Mouse (Mus musculus): ENCODE data around the gene 4921536K21Rik. TPM values are rescaled to one million over a fixed set of nuclear protein-coding genes. Genes with fewer than 3 reads are reported as not detected.

4921536K21Rik gene
- polyA plus RNA-seq, 1 experiment from 2014 or later = 0.23 TPM

- H3K27ac ChIP-seq (ENCODE audit: low read length) = no peak overlapping the region
- TF ChIP-seq EP300 (IDR thresholded peaks at IDR 0.05) = no peak
- TF ChIP-seq CTCF (IDR thresholded peaks at IDR 0.05) = no peak
- no peaks in the 10 kb centered on the region for H3K36me3 ChIP-seq (ENCODE audit: insufficient read depth, low read length)
- H3K4me3 ChIP-seq (ENCODE audit: low read depth, low read length) = no peak overlapping the region
- H3K9me3 ChIP-seq (ENCODE audit: low read length) = no peaks in the 10 kb centered on the region
- H3K27me3 ChIP-seq (replicated peaks; ENCODE audit: insufficient read depth, low read length) = no peaks in the 10 kb centered on the region
- WGBS = 48% methylated on average over 5 of the region's 5 CpGs
- H3K4me1 ChIP-seq (ENCODE audit: insufficient read depth, low read depth, low read length) = no peaks in the 10 kb centered on the region
- H3K9ac ChIP-seq (replicated peaks; ENCODE audit: low read depth) = no peak overlapping the region
- no peak for DNase-seq (ENCODE audit: low spot score)
- no peak overlapping the region for H3K4me2 ChIP-seq (replicated peaks; ENCODE audit: low read depth, low read length)
- ATAC-seq = no peak
Measured at GRCm38 (mm10) chr11:3853481-3854034, 41.3 kb downstream of the 4921536K21Rik start.

GRCm38 (mm10) chr11:3853031-3853430 lies 41.9 kb downstream of the 4921536K21Rik start:
- Histone ChIP-seq H3K9ac (replicated peaks; ENCODE audit: low read depth) (no peak overlapping the region), H3K27ac (ENCODE audit: low read length) (no peak overlapping the region), H3K4me1 (ENCODE audit: insufficient read depth, low read depth, low read length) (no peaks in the 10 kb centered on the region), H3K4me2 (replicated peaks; ENCODE audit: low read depth, low read length) (no peak overlapping the region), H3K27me3 (replicated peaks; ENCODE audit: insufficient read depth, low read length) (no peaks in the 10 kb centered on the region), H3K9me3 (ENCODE audit: low read length) (no peaks in the 10 kb centered on the region), H3K36me3 (ENCODE audit: insufficient read depth, low read length) (no peaks in the 10 kb centered on the region), H3K4me3 (ENCODE audit: low read depth, low read length) (no peak overlapping the region)
- TF ChIP-seq CTCF (IDR thresholded peaks at IDR 0.05) (no peak), EP300 (IDR thresholded peaks at IDR 0.05) (no peak)
- WGBS = 96% methylated on average over 10 of the region's 10 CpGs
- no peak for DNase-seq (ENCODE audit: low spot score)
- ATAC-seq = no peak

GRCm38 (mm10) chr11:3851872-3852271 lies 43.0 kb downstream of the 4921536K21Rik start:
- TF ChIP-seq EP300 (IDR thresholded peaks at IDR 0.05) (no peak), CTCF (IDR thresholded peaks at IDR 0.05) (no peak)
- DNase-seq (ENCODE audit: low spot score) (no peak), ATAC-seq (no peak)
- H3K36me3 ChIP-seq (ENCODE audit: insufficient read depth, low read length) = no peaks in the 10 kb centered on the region
- no peak overlapping the region for H3K9ac ChIP-seq (replicated peaks; ENCODE audit: low read depth)
- H3K9me3 ChIP-seq (ENCODE audit: low read length) = no peaks in the 10 kb centered on the region
- 78% methylated on average over 4 of the region's 4 CpGs for WGBS
- H3K27ac ChIP-seq (ENCODE audit: low read length) = no peak overlapping the region
- no peak overlapping the region for H3K4me2 ChIP-seq (replicated peaks; ENCODE audit: low read depth, low read length)
- H3K4me1 ChIP-seq (ENCODE audit: insufficient read depth, low read depth, low read length) = no peaks in the 10 kb centered on the region
- H3K27me3 ChIP-seq (replicated peaks; ENCODE audit: insufficient read depth, low read length) = no peaks in the 10 kb centered on the region
- no peak overlapping the region for H3K4me3 ChIP-seq (ENCODE audit: low read depth, low read length)

GRCm38 (mm10) chr11:3850746-3851277 lies 44.1 kb downstream of the 4921536K21Rik start:
- TF ChIP-seq CTCF (IDR thresholded peaks at IDR 0.05) = no peak
- TF ChIP-seq EP300 (IDR thresholded peaks at IDR 0.05) = no peak
- no peaks in the 10 kb centered on the region for H3K4me1 ChIP-seq (ENCODE audit: insufficient read depth, low read depth, low read length)
- DNase-seq (ENCODE audit: low spot score) = no peak
- H3K9ac ChIP-seq (replicated peaks; ENCODE audit: low read depth) = no peak overlapping the region
- WGBS = 50% methylated on average over 5 of the region's 5 CpGs
- no peaks in the 10 kb centered on the region for H3K36me3 ChIP-seq (ENCODE audit: insufficient read depth, low read length)
- no peak overlapping the region for H3K27ac ChIP-seq (ENCODE audit: low read length)
- no peaks in the 10 kb centered on the region for H3K27me3 ChIP-seq (replicated peaks; ENCODE audit: insufficient read depth, low read length)
- H3K4me2 ChIP-seq (replicated peaks; ENCODE audit: low read depth, low read length) = no peak overlapping the region
- no peaks in the 10 kb centered on the region for H3K9me3 ChIP-seq (ENCODE audit: low read length)
- H3K4me3 ChIP-seq (ENCODE audit: low read depth, low read length) = no peak overlapping the region
- ATAC-seq = no peak

- 60% methylated on average over 2 of the region's 2 CpGs for WGBS
- Histone ChIP-seq H3K27me3 (replicated peaks; ENCODE audit: insufficient read depth, low read length) (no peaks in the 10 kb centered on the region), H3K4me2 (replicated peaks; ENCODE audit: low read depth, low read length) (no peak overlapping the region), H3K4me3 (ENCODE audit: low read depth, low read length) (no peak overlapping the region), H3K36me3 (ENCODE audit: insufficient read depth, low read length) (no peaks in the 10 kb centered on the region), H3K27ac (ENCODE audit: low read length) (no peak overlapping the region), H3K9me3 (ENCODE audit: low read length) (no peaks in the 10 kb centered on the region), H3K4me1 (ENCODE audit: insufficient read depth, low read depth, low read length) (no peaks in the 10 kb centered on the region), H3K9ac (replicated peaks; ENCODE audit: low read depth) (no peak overlapping the region)
- TF ChIP-seq CTCF (IDR thresholded peaks at IDR 0.05) (no peak), EP300 (IDR thresholded peaks at IDR 0.05) (no peak)
- no peak for DNase-seq (ENCODE audit: low spot score)
- ATAC-seq = no peak
Measured at GRCm38 (mm10) chr11:3850315-3850614, 44.6 kb downstream of the 4921536K21Rik start.

GRCm38 (mm10) chr11:3849469-3850314 lies 45.2 kb downstream of the 4921536K21Rik start:
- Histone ChIP-seq H3K27ac (ENCODE audit: low read length) (no peak overlapping the region), H3K4me3 (ENCODE audit: low read depth, low read length) (no peak overlapping the region), H3K4me2 (replicated peaks; ENCODE audit: low read depth, low read length) (no peak overlapping the region), H3K9me3 (ENCODE audit: low read length) (no peaks in the 10 kb centered on the region), H3K9ac (replicated peaks; ENCODE audit: low read depth) (no peak overlapping the region), H3K36me3 (ENCODE audit: insufficient read depth, low read length) (no peaks in the 10 kb centered on the region), H3K27me3 (replicated peaks; ENCODE audit: insufficient read depth, low read length) (no peaks in the 10 kb centered on the region), H3K4me1 (ENCODE audit: insufficient read depth, low read depth, low read length) (no peaks in the 10 kb centered on the region)
- no peak for DNase-seq (ENCODE audit: low spot score)
- no peak for ATAC-seq
- no peak for TF ChIP-seq EP300 (IDR thresholded peaks at IDR 0.05)
- TF ChIP-seq CTCF (IDR thresholded peaks at IDR 0.05) = no peak
- WGBS = 76% methylated on average over 15 of the region's 15 CpGs
